Mouse (Mus musculus) ES-Bruce4 (cell line): ENCODE results near the gene Ajuba.

Experiments used
- CTCF ChIP-seq: IDR thresholded peaks from one replicate; pipeline ENCODE4 v1.8.1; 2011; ENCODE audit warnings: low read depth, low read length
- POLR2A ChIP-seq: IDR thresholded peaks from one replicate; pipeline ENCODE4 v1.8.1; 2011; ENCODE audit warnings: low read length; ENCODE audit not compliant: insufficient read depth

DNA sequence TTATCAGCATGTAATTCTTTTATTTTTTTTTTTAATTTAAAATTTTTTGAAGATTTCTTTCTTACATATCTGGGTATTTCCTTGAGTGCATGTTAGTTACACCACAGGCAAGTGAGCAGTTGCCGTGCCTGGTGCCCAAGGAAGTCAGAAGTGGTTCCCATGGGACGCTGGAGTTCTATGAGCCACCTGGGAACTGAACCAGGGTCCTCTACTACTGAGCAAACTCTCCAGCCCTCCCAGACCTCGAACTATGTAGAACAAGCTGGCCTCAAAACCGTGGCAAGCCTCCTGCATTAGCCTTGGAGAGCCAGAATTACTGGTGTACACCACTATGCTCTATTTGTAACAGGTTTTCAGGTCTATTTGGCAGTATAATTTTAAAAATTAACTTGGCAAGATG lies 25.3 kb upstream of the Ajuba start:
- TF ChIP-seq CTCF = no peak
- TF ChIP-seq POLR2A = no peak
